Mouse (Mus musculus) ovary, postnatal 14 days (tissue): ENCODE measurements at regions not wholly inside any gene's neighbourhood (a gene's known extent, or its start where the extent isn't known, plus 50 kb on each side); places are given as distances from the start of the nearest gene placed in this dataset.

Experiments
- DNase-seq: peaks from one replicate; pipeline ENCODE4 v3.0.0; 2022; ENCODE audit warnings: low spot score

DNA sequence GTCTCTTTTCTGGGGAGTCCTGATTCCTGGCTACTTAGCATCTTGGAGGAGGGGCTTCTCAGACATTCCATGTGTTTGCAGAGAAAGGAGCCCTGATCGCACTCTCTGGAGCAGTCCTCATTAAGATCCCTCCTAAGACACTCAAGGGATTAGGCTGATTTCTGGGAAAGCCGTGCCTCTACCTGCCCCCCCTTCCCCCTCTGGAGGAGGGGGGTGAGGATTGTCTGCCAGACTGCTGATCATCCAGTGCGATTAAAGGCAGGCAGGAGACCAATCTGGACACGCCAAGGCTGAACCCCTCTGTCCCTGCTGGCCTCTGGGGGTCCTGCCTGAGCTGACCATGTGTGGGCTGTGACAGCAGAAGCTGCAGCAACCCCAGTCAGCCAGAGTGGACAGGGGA is 65.4 kb downstream of the Vegfa start:
- no peak for DNase-seq

GRCm38 (mm10) chr17:45964031-45964430 is 68.1 kb downstream of the Vegfa start:
- no peak for DNase-seq

DNA sequence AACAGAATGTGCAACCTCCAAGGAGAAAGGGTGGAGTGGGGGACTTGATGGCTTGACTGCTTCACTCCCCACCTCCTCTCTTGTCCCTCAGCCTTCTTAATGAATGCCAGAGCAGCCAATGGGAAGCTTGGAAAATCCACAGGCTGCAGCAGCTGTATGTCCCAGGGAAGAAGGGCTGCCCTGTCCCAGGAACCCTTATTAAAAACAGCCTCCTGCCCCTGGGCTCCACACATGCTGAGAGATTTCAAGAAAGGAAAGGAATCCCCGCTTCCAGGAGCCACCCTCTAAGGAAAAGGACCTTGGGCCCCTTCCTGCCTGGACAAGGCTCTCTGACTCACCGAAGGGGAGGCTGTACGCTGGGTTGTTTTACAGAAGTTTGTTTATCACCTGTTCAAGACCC is 68.8 kb downstream of the Vegfa start:
- no peak for DNase-seq

DNA sequence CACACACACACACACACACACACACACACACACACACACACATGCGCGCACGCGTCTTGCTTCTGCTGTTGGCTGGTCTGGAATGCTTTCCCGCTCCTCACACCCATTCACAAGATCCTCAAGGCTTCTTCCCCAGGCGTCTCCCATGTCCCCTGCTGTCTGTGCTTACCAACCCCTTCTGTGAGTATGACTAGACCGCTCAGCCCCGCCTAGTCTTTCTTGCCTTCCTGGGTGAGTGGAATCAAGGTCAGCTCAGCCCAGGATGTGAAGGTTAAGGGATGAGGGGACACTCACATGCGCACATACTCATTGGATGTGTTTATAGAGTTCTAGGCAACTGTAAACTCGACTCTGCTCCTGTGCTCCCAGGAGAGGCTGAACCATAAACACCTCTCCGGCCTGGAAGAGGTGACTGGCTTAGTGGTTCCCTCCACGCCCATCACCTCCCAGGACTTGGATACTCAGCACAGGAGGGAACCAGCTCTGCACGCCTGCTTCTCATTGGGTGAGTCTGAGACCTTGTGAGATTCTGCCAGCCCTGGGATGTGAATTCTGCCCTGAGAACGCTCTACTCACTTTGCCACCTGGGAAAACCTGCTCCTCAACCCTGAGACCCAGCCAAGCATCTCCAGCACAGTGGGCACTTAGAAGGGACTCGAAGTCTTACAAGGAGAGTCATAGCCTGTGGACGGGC is 70.4 kb downstream of the Vegfa start:
- DNase-seq = no peak

- DNase-seq = no peak
These were observed 73.9 kb downstream of the Vegfa start for GRCm38 (mm10) chr17:45958094-45958881.

DNA sequence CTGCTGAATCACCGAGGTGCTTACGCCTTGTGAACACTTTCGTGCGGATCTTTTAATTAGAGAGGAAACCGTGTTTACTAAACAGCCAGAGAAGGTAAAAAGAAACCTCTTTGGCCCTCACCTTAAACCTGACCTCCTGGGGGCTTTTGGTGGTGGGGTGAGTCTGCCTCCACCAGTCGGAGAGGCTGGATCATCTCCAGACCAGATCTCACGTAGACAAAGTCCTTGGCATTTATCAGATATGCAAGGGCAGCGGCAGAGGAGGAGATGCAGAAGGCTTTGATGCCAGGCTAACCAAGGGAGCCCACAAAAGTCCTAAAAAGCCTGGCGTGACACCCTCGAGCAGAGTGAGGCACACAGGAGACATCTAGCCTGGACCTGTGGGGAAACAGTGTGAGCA is 76.7 kb downstream of the Vegfa start:
- DNase-seq = no peak

- no peak for DNase-seq
These were observed 77.3 kb downstream of the Vegfa start for GRCm38 (mm10) chr17:45954824-45955223.

DNA sequence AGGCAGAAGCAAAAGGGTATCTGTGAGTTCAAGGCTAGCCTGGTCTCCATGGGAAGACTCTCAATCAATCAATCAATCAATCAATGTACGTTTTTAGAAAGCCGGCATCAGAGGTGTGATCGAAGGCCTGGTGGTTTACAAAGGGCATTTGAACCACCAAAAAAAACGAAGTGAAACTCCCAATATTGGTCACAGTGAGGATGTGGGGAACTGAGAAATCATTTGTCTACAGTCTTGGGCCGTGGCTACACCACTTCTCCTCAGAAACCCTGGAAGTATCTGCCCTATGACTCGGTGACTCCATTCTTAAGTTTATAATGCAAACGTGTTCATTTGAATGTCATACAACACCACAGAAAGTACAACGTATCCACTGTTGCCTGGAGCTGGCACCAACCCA is 78.6 kb downstream of the Vegfa start:
- DNase-seq = no peak

DNA sequence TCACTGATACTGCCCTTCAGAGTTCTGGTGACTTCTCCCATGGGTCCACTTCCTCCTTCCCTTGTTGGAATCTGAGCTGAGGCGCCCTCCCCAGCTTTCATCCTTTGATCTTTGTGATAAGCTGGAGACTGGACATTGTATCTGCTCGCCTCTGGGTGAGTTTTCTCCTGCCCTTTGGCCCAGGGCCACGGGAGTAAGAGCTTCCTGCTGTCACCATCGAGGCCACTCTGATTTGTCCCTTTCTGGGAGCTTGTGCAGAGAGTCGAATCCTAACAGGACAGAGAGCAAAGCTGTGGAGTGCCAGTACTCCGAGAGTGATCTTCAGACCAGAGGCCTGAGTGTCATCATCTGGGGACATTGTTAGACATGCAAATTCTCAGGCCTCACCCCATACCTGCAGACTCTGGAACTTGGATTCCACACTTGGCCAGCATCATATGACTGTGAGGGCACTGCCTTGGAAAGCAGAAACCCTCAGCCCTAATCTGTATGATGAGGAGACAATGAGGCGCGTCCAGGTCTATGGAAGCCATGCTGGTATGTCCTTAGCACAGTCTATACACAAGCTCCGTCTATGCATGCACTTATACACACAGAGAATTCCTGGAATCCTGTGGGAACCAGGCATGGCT is 81.5 kb downstream of the Vegfa start:
- no peak for DNase-seq

GRCm38 (mm10) chr17:45949141-45949540 is 83.0 kb downstream of the Vegfa start:
- DNase-seq = no peak

- DNase-seq = no peak
These were observed 83.7 kb downstream of the Vegfa start for GRCm38 (mm10) chr17:45948314-45948935.

- DNase-seq = no peak
These were observed 87.2 kb downstream of the Vegfa start for GRCm38 (mm10) chr17:45945005-45945404.

- no peak for DNase-seq
These were observed 88.9 kb downstream of the Vegfa start for GRCm38 (mm10) chr17:45943244-45943643.

DNA sequence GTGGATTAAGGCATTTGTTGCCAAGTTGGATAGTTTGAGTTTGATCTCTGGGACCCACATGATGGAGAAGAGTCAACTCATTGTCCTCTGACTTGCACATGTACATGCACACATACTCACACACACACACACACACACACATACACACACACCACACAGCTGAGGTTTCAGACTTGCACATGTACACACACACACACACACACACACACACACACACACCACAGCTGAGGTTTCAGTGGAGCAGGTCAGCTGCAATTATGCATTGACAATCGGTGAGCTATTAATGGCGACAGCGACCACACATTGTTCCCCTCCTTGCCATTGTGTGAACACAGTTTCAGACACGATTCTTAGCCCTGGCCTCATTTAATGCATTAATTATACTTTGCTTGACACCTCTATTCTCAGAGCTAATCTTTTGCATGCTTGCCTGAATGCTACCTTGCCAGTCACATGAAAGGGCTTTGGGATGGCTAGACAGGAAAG is 90.2 kb downstream of the Vegfa start:
- DNase-seq = no peak

- DNase-seq = no peak
These were observed 91.9 kb downstream of the Vegfa start for GRCm38 (mm10) chr17:45940121-45940813.

- no peak for DNase-seq
These were observed 93.9 kb downstream of the Vegfa start for GRCm38 (mm10) chr17:45938284-45938683.

- no peak for DNase-seq
These were observed 95.6 kb downstream of the Vegfa start for GRCm38 (mm10) chr17:45936577-45936976.

DNA sequence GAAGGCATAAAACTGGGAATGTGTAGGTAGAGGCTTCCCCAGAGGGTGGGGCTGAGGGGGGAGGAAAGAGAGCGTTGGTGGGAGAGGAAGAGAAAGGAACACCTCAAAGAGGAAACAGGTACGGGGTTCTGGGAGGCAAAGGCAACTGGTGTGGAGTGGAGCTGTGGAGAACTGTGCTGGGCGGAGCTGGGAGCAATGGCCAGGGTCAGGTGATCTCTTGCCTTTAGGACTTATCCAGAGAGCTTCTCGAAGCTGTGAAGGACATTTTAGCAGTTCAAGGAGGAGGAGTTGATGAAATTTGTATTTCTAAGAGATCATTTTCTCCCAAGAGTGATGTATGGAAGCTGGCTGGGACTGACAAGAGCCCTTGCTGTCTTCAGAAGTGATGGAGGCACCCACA is 96.9 kb downstream of the Vegfa start:
- no peak for DNase-seq

DNA sequence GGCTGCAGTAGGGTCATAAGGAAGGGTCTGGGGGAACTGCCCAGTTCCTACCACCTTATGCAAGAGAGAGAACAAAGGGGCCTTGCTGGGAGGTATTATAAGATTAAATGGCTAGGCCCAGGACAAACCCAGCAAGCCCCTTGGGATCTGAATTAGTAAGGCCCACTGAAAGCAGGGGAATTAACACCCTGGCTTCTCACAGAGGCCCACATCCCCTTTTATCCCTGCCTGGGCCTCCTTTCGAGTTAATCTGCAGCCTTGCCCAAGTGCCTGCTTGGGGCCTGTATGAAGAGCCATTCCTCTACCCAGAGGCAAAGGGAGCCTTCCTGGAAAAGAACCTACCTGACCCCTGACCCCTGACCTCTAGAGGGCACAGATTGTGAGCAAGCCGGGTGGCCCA is 98.2 kb downstream of the Vegfa start:
- no peak for DNase-seq

GRCm38 (mm10) chr17:45933034-45933433 is 99.1 kb downstream of the Vegfa start:
- no peak for DNase-seq

GRCm38 (mm10) chr17:45932611-45933010 is 99.6 kb downstream of the Vegfa start:
- DNase-seq = no peak

- no peak for DNase-seq
These were observed 102.6 kb downstream of the Vegfa start for GRCm38 (mm10) chr17:45929591-45929990.
